Mouse (Mus musculus) layer of hippocampus, adult 8-10 months (tissue): Measurements from ENCODE around the gene Zfp664. TPM values are rescaled to one million over a fixed set of nuclear protein-coding genes. Genes with fewer than 3 reads are reported as not detected.

Experiments used
- DNase-seq, 2 experiments: peaks; one replicate each; pipeline ENCODE4 v3.0.0; 2022; ENCODE audit warnings: low spot score in 2 of 2
- total RNA-seq, 4 experiments: library from RNA; stranded (reverse); gene quantifications; 2 replicates each; pipeline ENCODE4 v1.2.4; 2022

Gene Zfp664
- total RNA-seq: 10 to 100 TPM; 60.6 to 73.4 (median 65.8) TPM

DNA sequence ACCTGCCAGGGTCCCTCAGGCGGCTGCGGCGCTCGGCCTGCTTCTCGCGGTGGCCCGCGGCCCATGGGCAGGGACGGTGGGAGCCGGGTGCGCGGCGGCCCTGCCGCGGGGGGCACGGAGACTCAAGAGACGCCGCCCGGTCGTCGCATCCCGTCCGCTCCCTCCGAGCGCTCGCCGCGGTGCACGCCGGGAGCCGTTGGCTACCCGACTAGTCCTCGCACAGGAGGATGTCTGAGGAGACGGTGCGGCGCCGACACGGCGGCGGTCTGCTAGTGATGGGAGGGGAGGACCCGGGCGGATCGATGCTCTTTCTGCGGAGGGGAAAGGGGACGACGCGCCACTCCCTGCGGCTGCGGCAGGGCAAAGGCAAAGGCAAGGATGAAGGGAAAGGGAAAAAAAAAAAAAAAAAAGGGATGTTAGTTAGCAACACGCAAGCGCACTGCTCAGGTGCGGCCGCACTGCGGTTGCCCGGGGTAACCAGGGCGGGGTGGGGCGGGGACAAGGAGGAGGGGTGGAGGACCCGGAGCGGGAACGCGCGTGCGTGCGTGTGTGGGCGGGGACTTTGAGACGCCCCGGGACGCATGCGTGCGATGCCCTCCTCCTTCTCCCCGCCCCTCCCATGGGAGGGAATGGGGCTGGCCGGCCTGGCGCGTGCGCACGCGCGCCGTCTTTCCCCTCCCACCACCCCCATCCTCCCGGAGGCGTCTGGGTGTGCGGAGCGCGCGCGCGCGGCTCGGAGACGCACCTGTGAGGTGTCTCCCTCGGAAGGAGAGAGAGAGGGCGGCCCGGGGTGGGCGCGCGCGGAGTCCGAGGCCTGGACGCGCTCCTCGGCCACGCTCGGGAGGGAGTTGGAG lies at the start of gene Zfp664, which contains the start of gene Ccdc92:
TSS of gene Zfp664 (plus strand) at position 679 of the 854 bp plus-strand sequence.
TSS of gene Ccdc92 (minus strand) at position 412 of the 854 bp plus-strand sequence.
- DNase-seq: peak; percentile 94 to 96

DNA sequence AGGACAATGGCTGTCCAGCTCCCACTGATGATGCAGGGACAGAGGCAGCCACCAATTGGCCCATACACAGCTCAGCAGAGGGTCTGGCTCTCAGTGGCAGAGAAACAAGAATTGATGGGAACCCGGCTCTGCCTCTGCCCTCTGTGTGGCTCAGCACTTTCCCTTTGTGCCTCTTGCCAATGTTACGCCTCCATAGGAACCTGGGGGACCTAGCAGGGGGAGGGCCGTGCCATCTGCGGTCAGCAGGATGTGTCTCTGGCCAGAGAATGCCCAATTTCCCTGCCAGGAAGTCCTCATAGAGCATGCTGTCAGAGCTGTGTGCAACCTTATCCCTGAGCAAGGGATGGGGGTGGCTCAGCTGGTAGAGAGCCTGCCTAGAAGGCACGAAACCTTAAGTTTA lies 47.7 kb upstream of the Zfp664 start:
- DNase-seq: no peak

DNA sequence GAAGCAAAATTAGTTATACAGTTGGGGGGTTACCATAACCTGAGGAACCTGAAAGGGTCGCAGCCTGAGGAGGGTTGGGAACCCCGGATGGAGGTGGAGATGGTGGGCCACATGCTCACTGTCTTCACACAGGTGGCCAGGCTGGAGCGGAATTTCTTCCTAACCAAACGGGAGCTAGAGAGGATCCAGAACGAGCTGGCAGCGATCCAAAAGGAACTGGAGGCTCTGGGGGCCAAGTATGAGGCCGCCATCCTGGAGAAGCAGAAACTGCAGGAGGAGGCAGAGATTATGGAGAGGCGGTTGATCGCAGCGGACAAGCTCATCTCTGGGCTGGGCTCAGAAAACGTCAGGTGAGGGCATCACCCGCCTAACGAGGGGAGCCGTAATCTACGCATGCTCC lies 45.4 kb upstream of the Zfp664 start:
- DNase-seq: no peak

DNA sequence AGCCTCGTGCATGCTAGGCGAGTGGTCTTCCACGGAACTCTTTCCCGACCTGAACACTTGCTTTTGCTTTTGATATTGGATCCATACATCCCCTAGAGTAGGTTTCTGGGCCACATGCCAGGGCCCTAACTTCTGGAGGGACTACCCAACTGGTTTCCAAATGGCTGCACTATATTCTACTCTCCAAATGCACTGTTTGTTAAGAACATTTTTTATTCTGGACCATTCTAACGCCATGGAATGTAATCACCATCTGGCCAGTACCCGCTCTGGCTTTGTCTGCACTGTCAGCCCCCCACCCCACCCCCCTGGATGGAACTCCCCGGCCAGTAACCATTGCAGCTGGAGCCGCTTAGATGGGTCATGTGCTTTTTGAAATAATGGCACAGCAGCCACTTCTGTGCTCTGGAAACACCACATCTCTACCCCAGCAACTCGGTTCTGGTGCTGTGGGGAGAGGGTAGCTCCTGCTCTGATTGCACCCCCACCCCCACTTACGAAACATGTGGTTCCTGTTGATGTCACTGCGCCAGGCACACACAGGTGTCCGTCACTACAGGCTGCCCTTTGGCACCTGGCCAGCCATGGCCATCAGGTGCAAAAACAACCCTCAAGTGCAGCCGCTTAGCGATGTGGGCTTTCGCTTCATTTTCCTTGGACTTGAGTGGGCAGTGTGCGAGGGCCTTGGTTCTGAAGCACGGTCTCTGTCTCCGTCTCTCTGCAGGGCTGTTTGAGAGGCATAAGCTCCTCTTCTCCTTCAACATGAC lies 40.2 kb upstream of the Zfp664 start:
- DNase-seq: no peak

DNA sequence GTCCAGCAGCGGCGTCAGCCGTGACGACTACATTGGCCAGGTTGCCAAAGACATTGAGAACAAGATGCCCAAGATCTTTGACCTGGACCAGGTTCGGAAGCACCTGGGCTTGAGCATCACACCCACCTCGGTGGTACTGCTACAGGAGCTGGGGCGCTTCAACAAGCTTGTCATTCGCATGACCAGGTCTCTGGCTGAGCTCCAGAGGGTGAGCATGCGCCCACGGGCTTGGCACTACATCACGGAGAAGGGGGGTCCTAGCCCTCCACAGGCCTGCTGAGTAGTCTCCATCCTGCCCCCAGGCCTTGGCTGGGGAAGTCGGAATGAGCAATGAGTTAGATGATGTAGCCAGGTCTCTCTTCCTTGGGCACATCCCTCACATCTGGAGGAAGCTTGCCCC lies 32.2 kb upstream of the Zfp664 start:
- no peak for DNase-seq

DNA sequence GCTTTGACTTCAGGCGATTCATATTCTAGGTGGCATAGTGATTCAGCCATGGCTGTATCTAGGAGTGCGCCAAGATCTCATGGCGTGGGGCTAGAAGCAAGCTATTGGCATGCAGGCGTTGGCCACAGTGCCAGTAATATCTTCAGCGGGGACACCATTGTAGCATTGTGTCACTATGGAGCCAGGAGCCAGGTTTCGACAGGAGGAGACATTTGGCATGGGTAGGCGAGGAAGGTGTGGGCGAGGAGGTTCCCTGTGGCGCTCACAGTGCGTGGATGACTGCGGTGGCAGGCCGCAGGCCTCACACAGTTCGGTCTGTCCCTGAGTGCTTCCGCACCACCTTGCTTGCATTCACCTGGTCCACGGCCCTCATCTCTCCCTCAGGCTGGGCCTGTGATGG lies 27.3 kb upstream of the Zfp664 start:
- peak in 1 of 2 experiments; percentile 32 for DNase-seq

DNA sequence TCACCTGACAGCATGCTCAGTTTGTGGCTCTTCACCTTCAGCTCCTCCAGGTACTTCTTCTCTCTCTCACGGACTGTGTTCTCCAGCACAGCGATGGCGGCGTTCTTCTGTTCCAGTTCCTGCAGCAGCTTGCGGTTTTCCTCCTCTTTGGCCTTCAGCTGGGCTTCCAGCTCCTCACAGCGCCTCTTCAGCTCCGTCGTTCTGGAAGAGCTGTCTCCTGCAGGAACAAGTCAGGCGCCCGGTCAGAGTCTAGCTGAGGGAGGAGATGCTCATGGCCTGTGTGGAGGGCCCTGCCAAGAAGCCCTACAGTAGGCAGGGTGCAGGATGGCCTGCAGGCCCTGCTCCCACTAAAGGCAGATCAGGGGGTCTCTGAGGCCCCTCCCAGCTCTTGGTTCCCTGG lies 26.4 kb upstream of the Zfp664 start:
- no peak for DNase-seq

DNA sequence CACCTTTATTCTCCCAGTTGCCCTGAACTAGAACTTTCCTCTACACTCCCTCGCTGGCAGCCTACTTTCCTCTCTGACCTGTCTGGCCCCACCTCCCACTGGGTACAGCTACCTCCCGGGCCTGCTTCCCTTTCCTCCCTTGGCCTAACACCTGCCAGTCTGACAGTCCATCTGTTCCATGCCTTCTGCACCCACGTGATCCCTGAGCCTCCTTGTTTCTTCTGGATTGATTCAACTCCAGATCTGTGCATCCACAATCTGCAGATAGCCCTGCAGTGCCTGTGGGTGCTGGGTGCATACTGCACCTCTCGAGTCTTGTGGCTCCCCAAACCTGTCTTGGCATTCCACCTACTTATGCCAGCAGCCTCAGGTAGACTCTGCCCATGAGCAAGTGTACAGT lies 25.9 kb upstream of the Zfp664 start:
- peak; percentile 33 to 55 for DNase-seq

DNA sequence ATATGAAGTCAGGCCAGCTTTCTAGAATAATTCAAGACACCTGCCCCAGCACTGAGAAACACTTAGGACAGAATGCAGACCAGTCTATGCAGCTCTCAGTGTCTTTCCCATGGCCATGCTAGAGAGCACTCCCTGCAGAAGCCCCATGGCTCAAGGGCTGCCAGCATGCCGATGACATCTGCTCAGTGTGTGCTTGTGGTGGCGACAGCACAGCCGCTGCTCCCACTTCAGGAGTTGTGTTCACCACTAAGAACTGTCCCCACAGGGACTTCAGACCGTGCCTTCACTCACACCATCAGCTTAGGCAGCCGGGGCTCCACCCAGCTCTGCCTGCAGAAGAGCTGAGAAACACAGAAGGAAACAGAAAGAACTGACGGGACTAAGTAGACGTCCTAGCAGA lies 22.3 kb upstream of the Zfp664 start:
- DNase-seq: no peak

DNA sequence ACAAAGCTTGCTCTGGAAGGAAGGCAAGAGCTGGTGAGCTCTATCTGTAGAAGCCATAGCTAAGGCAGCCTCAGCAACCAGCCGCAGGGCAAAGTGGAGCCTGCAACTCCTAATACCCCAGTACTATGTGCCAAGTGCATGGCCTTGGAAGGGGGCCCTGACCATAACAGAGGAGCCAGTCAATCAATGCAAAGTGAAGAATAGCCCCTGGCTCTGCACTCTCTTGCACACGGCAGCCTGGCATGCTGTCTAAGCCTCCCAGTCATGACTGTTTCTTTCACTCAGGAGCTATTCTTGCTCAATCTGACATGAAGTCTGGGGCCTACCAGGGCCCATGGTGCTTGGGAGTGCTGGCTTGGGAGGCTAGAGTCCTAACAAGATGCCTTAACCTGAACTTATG lies 21.8 kb upstream of the Zfp664 start:
- DNase-seq: no peak

DNA sequence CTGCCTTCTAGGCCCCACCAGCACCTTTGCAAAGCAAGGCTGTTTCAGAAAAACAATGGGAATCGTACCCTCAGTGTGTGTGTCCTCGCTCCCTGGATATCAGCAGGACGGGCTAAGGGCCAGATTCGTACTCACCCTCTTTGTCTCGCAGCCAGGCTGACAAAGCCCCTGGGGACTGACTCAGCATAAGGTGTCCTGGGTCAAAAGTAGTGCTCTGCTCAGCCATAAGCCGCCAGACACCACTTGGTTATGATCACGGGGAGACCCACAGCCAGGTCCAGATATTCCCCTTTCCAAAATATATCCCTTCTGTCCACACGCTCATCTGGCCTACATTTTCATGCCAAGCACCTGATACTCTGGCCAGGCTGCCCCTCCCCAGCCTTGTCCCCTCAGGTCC lies 19.1 kb upstream of the Zfp664 start:
- no peak for DNase-seq

DNA sequence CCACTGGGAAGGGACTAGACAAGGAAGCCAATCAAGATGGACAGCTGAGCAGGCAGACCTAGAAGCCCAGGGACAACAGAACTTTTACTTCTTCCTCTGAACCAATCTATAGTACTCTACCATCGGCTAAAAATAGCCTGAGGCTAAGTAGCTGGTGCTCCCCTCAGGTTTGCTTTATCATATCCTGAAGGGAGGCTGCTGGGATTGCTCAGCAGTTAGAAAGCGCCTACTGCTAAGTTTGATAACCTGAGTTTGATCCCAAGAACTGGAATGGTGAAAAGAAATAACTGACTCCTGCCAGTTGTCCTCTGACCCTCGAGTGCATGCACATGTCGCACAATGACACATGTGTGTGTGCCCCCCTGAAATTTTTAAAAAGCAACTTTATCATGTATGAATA lies 17.6 kb upstream of the Zfp664 start:
- DNase-seq: no peak

DNA sequence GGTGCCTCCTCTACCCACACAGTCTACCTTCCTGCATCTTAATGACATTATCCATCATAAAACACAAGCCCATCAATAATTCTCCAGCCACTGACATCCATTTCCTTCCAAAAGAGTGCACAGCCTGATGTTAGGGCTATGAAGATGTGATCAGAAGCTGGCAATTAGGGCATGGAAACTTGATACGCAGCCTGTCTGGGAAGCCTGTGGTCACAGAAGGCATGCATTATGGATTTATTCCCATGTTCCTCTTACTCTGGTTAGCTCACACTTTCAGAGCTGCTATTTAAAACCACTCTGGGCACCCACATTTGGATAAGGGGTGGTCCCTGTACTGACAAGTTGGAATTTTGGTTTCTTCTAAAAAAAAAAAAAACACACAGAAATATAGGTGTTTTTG lies 15.5 kb upstream of the Zfp664 start:
- no peak for DNase-seq

DNA sequence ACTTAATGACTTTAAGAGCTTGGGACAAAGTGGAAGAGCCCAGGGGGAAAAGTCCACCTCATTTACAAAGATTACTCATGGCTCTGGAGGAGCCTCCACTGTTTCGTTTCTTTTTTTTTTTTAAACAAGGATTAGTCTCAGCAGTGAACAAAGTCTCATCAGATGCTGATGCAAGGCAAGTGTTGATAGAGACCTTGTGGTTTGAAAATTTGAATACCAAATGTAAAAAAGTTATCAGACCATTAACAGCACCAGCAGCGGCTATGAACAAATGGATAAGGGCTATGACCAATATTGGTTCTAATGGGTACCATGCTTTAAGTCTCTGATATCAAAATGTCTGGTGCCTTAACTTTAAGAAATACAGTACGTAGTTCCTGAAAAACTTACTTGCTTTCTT lies 13.5 kb upstream of the Zfp664 start:
- no peak for DNase-seq

DNA sequence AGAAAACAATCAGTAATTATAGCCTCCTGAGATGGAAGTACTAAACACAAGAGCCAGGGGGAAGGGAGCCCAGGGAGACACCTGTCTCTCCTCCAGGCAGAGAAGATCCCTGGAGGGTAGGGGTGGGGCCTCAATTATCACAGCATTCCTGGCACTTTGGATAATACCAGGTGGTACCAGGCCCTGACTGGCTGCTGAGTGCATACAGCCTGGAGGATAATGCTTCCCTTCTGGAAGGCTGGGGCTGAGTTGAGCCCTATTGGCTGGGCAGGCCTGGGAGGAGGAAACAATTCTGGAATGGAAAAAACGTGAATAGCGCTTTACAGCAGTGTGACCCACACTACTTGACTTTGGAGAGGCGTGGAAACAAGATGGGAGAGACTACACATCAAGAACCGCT lies 10.9 kb upstream of the Zfp664 start:
- no peak for DNase-seq

DNA sequence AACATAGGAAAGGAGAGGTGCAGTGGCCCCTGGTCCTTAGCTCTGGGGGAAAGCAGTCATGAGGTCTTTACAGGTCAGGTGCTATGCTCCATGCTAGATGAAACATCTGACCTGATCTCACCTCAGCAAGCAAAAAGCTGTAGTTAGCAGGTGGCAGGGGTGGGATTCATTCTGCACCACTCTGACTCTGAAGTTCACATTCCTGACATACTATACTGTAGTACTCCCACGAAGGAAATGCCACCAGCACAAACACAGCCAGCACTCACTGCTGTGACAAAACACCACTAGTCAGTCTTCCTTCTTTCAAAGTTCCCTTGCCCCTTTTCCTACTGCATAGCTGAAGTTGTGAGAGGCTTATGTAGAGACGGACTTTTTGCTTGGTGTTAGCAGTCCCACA lies 10.2 kb upstream of the Zfp664 start:
- DNase-seq: no peak

DNA sequence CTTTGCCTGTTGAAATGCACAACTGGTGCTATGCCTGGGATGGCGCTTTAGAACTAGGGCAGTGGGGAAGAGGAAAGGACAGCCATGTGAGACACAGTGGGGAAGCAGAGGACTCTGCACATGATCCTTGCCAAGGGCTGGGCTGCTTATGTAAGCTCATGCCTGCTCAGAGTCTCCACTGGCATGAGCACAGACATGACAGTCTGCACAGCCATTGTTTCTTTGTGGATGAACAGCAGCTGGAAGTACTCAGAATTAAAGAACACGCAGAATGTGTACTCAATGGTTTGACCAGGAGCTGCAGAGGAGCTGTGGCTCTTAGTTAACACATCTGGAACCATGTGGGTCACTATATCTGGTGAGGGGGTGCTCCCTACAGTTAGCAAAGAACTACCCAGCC lies 9.4 kb upstream of the Zfp664 start:
- DNase-seq: no peak

DNA sequence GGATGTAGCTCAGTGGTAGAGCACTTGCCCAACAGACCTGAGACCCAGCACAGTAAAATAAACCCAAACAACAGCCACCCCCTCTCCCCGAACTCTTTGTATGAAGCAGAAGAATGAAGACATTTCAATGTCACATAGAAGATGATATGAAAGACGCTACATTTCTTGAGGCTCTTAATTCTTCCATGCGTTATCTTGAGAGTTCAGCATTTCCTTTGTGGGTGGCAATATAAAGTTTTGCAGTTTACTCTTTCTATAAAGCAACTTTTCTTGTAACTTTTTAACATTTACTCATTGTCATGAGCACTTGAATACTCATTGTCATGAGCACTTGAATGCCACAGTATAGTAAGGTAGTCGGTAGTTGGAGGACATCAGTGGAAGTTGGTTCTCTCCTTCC lies 8.3 kb upstream of the Zfp664 start:
- DNase-seq: no peak

DNA sequence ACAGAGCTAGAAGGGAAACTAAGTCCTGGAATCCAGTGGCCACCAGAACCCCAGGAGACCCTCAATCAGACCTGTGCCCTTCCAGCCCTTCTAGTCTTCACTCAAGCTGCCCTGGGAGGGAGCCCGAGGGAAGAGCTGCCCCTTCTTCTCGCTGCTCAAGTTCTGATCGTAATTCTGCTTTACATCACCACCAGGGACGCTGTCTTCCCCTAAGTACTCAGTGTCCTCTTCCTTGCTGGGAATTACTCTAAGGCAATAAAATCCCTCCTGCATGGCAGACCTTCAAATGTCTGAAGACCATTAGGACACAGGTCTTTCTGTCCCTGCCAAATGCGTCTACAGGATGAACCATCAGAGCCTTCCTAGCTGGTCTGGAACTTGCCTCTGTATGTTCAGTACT lies 2.5 kb upstream of the Zfp664 start:
- DNase-seq: no peak

DNA sequence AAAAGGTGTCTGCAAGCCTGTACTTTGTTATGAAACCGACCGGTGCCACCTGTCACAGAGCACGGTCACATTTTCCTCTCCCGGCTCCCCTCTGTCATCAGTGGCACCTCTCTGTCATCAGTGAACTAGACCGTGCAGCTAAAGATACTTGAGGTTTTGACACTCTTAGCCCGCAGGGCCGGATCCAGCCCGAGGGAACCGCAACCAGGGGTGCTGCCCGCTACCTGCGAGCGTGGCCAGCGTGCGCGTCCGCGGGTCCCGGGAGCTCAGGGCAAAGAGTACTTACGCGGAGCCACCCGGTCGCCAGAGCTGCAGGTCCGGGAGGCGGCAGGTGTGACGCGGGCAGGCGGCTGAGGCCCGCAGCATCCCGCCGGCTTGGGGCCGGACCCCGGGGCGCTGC lies 1.0 kb upstream of the Zfp664 start:
- peak; percentile 35 to 39 for DNase-seq

DNA sequence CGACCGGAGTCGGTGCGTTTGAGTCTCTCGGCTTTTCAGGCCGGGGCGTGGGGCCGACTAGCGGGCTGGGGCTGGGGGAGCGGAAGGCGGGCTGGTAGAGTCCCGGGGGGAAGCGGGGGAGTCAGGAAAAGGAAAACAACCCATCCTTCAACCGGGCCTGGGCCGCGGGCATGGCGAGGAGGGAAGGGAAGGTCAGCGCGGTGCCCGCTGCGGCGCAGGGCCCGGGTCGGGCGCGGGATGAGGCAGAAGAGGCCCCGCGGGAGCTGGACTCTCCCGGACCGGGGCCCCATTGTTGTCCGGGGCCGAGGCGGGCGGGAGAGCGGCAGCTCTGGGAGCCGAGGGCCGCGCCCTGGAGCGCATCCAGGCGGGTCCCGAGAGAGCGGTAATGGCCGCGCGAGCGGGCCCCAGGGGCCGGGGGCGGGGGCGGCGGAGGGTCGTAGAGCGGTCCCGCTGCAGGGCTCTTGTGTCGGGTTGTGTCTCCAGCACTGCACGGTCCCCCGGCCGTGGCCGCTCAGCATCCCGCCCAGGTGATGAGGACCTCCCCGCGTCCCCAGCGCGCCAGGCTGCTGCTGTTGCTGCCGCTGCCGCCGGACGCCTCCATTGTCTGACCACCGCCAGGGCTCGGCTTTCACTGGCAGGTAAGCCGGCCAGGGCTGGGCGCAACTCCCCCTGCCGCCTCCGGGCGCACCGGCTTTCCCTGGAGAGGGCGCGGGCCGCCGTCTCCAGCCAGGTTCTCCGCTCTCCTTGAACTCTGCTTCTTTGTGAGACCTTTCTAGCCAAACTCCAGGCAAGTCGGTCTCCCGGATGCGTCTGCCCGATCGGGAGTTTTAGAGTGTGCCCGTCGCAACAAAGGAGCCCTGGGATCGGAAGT lies 615 bp downstream of the Zfp664 start:
- no peak for DNase-seq

DNA sequence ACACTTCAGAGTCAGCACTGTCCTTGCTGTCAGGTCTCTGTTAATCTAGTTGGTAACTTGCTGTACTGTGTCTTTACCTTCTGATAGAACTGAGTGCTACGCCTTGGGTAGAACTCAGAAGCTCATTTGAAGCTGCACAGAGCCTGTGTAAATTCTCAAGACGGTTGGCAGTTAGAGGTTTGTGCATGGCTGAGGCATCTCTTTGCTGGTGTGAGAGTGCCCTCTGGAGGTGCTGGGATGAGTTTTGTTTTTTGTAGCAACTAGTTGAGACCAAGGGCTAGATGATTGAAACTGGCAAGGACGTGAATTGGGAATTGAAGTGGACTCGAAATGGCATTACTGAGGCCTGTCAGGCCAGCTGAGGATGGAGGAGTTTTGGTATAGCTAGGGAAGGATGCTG lies 6.5 kb downstream of the Zfp664 start:
- DNase-seq: peak; percentile 44 to 79
